Mouse (Mus musculus) lung, postnatal 0 days (tissue): ENCODE measurements around the gene Stam2. TPM values are rescaled to one million over a fixed set of nuclear protein-coding genes. Genes with fewer than 3 reads are reported as not detected.

Experiments
- ATAC-seq: fragments of 200-750 bp; cut with Nextera tagmentation; 2 replicates; pipeline ENCODE4 v1.8.0; 2017; ENCODE audit warnings: moderate library complexity
- DNase-seq: peaks from one replicate; pipeline ENCODE4 v3.0.0-alpha.2; 2016; ENCODE audit warnings: low spot score
- H3K27ac ChIP-seq: fragments of 300-500 bp; sonication (generic); 2 replicates; pipeline ENCODE4 v1.5.1; 2014; ENCODE audit warnings: antibody characterized with exemption, mild to moderate bottlenecking, low read length, mixed read lengths
- H3K27me3 ChIP-seq: fragments of 300-500 bp; sonication (generic); replicated peaks from 2 replicates; pipeline ENCODE4 v1.6.1; 2014; ENCODE audit warnings: low read length, mixed read lengths; ENCODE audit not compliant: insufficient read depth
- H3K36me3 ChIP-seq: fragments of 300-500 bp; sonication (generic); 2 replicates; pipeline ENCODE4 v1.6.1; 2014; ENCODE audit warnings: low read length, mixed read lengths; ENCODE audit not compliant: insufficient read depth
- H3K4me1 ChIP-seq: fragments of 300-500 bp; sonication (generic); 2 replicates; pipeline ENCODE4 v1.6.1; 2014; ENCODE audit warnings: antibody characterized with exemption, low read depth, low read length, mixed read lengths; ENCODE audit not compliant: insufficient read depth
- H3K4me2 ChIP-seq: fragments of 300-500 bp; sonication (generic); replicated peaks from 2 replicates; pipeline ENCODE4 v1.6.1; 2014; ENCODE audit warnings: low read depth, mild to moderate bottlenecking, low read length, moderate library complexity, mixed read lengths
- H3K4me3 ChIP-seq: fragments of 300-500 bp; sonication (generic); 2 replicates; pipeline ENCODE4 v1.5.1; 2014; ENCODE audit warnings: low read depth, low read length
- H3K9ac ChIP-seq: fragments of 300-500 bp; sonication (generic); replicated peaks from 2 replicates; pipeline ENCODE4 v1.6.1; 2014; ENCODE audit warnings: low read depth, mild to moderate bottlenecking
- H3K9me3 ChIP-seq: fragments of 300-500 bp; sonication (generic); 2 replicates; pipeline ENCODE4 v1.6.1; 2016; ENCODE audit warnings: low read length, mixed read lengths
- CTCF ChIP-seq: IDR thresholded peaks from 2 replicates; pipeline ENCODE4 v1.5.1; 2016; ENCODE audit warnings: antibody characterized with exemption, mild to moderate bottlenecking
- EP300 ChIP-seq: IDR thresholded peaks from 2 replicates; pipeline ENCODE4 v1.6.1; 2016; ENCODE audit warnings: antibody characterized with exemption, mild to moderate bottlenecking, control low read depth
- WGBS: fragments of 180-500 bp; shearing (Covaris S2); extraction: QIAGEN DNeasy Blood & Tissue Kit; methylation state at CpG from one replicate; pipeline ENCODE4 v1.1.7; 2014; 5-methylcytosine and 5-hydroxymethylcytosine counted together
- polyA plus RNA-seq: library from polyadenylated mRNA; unstranded; fragments of >200 nt; fragmentation: Nextera tagmentation; extraction: Ambion mirVana; gene quantifications from 2 replicates; pipeline ENCODE4 v1.2.1, GENCODE M21; 2015

Stam2 gene
- polyA plus RNA-seq, 1 experiment from 2014 or later: 28.5 TPM

DNA sequence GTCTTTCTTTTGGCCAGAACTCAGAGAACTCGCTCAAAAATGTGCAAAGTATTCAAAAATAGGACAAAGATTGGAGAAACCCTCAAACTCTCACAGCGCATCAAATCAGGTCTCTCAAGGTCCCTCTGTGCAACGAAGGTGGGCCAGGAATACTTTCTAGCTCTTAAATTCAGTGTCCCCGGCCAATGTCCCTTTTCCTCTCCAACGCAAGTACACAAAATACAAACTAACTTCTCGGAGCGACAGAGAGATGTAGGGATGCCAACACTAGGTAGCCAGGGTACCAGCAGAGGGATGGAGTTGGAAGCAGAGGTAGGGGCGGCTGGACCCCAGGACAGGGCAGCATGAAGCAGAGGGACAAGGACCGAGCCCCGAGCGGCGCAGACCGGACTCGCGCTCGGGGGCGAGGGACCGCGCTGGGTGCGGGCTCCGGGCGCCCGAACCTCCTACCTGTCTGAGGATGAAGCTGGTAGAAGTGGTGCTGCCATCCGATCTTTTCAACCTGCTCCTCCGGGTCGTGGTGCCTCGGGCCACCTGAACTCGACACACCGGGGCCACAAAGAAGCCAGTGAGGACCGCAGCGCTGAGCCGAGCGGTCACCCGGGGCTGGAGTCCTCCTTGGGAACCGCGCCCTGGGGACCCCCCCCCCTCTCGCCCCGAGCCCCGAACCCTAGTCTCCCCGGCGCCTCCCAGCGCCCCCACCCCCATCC, 66.6 kb downstream of the Stam2 start:
- H3K4me3 ChIP-seq: peak overlapping the region; percentile 55
- DNase-seq (peak; percentile 13), ATAC-seq (peak; percentile 29)
- under 1% methylated on average over 32 of the region's 42 CpGs for WGBS
- H3K27ac ChIP-seq: no peak overlapping the region
- H3K36me3 ChIP-seq: no peaks in the 10 kb centered on the region
- H3K4me1 ChIP-seq: 0 out of 2 replicates have a peak, but pooled peaks cover 3% of the 10 kb centered on the region
- H3K27me3 ChIP-seq: 0 out of 2 replicates have a peak, but pooled peaks cover 3% of the 10 kb centered on the region
- peak overlapping the region; percentile 96 for H3K4me2 ChIP-seq
- TF ChIP-seq CTCF: no peak
- no peak for TF ChIP-seq EP300
- H3K9ac ChIP-seq: no peak overlapping the region; the same call in 1 of the 2 replicates
- H3K9me3 ChIP-seq: no peaks in the 10 kb centered on the region

GRCm38 (mm10) chr2:52674886-52675277, 67.2 kb downstream of the Stam2 start:
- TF ChIP-seq EP300: no peak
- TF ChIP-seq CTCF: no peak
- no peak overlapping the region for H3K9ac ChIP-seq
- H3K9me3 ChIP-seq: no peaks in the 10 kb centered on the region
- DNase-seq (peak; percentile 36), ATAC-seq (no peak)
- under 1% methylated on average over 19 of the region's 19 CpGs for WGBS
- no peaks in the 10 kb centered on the region for H3K36me3 ChIP-seq
- H3K4me1 ChIP-seq: 0 out of 2 replicates have a peak, but pooled peaks cover 3% of the 10 kb centered on the region
- H3K27me3 ChIP-seq: 0 out of 2 replicates have a peak, but pooled peaks cover 3% of the 10 kb centered on the region
- H3K4me2 ChIP-seq: peak overlapping the region; percentile 96
- H3K4me3 ChIP-seq: peak overlapping the region; percentile 55
- no peak overlapping the region for H3K27ac ChIP-seq

DNA sequence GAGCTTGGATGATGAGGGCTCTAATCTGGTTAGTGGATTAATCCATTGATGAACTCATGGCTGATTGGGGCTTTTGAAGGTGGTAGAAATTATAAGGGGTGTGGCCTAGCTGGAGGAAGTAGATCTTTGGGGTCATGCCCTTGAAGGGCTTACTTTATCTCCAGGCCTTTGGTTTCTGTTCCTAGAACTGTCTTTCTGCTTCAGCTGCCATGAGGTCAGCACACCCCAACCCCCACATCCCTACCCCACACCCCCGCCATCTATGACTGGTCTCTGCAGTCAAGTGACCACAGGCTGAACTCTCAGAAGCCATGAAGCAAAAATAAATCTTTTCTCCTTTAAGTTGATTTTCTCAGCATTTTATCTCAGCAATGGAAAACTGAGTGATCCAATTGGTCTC, 68.9 kb downstream of the Stam2 start:
- H3K9ac ChIP-seq: no peak overlapping the region
- WGBS: 82% methylated on average over 1 of the region's 1 CpGs
- H3K36me3 ChIP-seq: no peaks in the 10 kb centered on the region
- no peak for ATAC-seq
- DNase-seq: no peak
- no peak overlapping the region for H3K4me3 ChIP-seq
- no peak overlapping the region for H3K4me2 ChIP-seq
- no peak overlapping the region for H3K27ac ChIP-seq
- H3K9me3 ChIP-seq: no peaks in the 10 kb centered on the region
- H3K4me1 ChIP-seq: 0 out of 2 replicates have a peak, but pooled peaks cover 3% of the 10 kb centered on the region
- TF ChIP-seq CTCF (no peak), EP300 (no peak)
- H3K27me3 ChIP-seq: 0 out of 2 replicates have a peak, but pooled peaks cover 3% of the 10 kb centered on the region

GRCm38 (mm10) chr2:52670733-52671132, 71.3 kb downstream of the Stam2 start:
- H3K27ac ChIP-seq: no peak overlapping the region
- 0 out of 2 replicates have a peak, but pooled peaks cover 3% of the 10 kb centered on the region for H3K27me3 ChIP-seq
- WGBS: 80% methylated on average over 5 of the region's 5 CpGs
- no peaks in the 10 kb centered on the region for H3K36me3 ChIP-seq
- no peak overlapping the region for H3K9ac ChIP-seq
- H3K4me3 ChIP-seq: no peak overlapping the region
- no peak for ATAC-seq
- no peak overlapping the region for H3K4me2 ChIP-seq
- TF ChIP-seq EP300 (no peak), CTCF (no peak)
- DNase-seq: no peak
- H3K9me3 ChIP-seq: no peaks in the 10 kb centered on the region
- H3K4me1 ChIP-seq: 0 out of 2 replicates have a peak, but pooled peaks cover 3% of the 10 kb centered on the region

GRCm38 (mm10) chr2:52668480-52668879, 73.6 kb downstream of the Stam2 start:
- Histone ChIP-seq H3K4me3 (no peak overlapping the region), H3K9me3 (no peaks in the 10 kb centered on the region), H3K4me1 (no peaks in the 10 kb centered on the region), H3K27me3 (no peaks in the 10 kb centered on the region), H3K27ac (no peak overlapping the region), H3K36me3 (no peaks in the 10 kb centered on the region), H3K9ac (no peak overlapping the region), H3K4me2 (no peak overlapping the region)
- DNase-seq: no peak
- TF ChIP-seq EP300 (no peak), CTCF (no peak)
- 84% methylated on average over 6 of the region's 6 CpGs for WGBS
- no peak for ATAC-seq

DNA sequence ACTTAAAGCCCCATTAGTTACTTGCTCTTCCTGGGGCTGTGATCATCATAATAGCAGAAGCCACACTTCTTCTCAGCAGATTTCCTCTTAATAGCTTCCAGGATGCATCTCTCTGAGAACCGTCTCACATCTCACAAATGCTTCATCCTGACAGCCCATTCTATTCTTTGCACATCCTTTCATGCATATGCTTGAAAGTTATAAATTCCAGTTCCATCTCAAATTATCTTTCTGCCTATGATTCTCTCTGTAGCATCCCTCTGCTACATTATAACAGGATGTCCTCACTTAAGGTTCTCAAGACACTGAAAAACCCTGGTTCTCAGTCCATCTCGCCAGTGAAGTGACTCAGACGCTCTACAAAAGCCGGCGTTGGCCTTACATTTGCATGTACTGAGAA, 85.4 kb downstream of the Stam2 start:
- WGBS: 85% methylated on average over 5 of the region's 5 CpGs
- ATAC-seq: no peak
- Histone ChIP-seq H3K27me3 (no peaks in the 10 kb centered on the region), H3K36me3 (no peaks in the 10 kb centered on the region), H3K9me3 (no peaks in the 10 kb centered on the region), H3K4me2 (no peak overlapping the region), H3K4me3 (no peak overlapping the region), H3K9ac (no peak overlapping the region), H3K4me1 (no peaks in the 10 kb centered on the region), H3K27ac (no peak overlapping the region)
- no peak for DNase-seq
- TF ChIP-seq EP300 (no peak), CTCF (no peak)
